9 mouse cellular contexts compared by ENCODE assay signal in genomic region chr13:21160657-21161590, GRCm38 (mm10). TPM values are rescaled to one million over a fixed set of nuclear protein-coding genes. Genes with fewer than 3 reads are reported as not detected.
DNase-seq lines count a peak whose midpoint lies in the region; ATAC-seq and TF ChIP-seq lines count a peak whose summit lies in the region.
"Had no signal": no experiment of that assay in that cellular context is flagged by ENCODE, and none has a peak within 500 bp of the region (broad histone marks: within the 10 kb centered on the region; RNA-seq: fewer than 3 reads in every experiment).

No protein-coding gene starts in this region.

- peak overlapping the region; percentile 66 for H3K9ac ChIP-seq in ES-Bruce4 (ENCODE audit: low read depth, poor library complexity, severe bottlenecking)
- no peak overlapping the region; the same call in 1 of the 2 replicates for H3K9ac ChIP-seq in forebrain, embryonic 14.5 days (ENCODE audit: low read length)
- H3K9ac ChIP-seq in neural tube, embryonic 15.5 days (replicated peaks): peak overlapping the region; percentile 48; the same call in 1 of the 2 replicates

- no peak for TF ChIP-seq POLR2A in ES-Bruce4 (IDR thresholded peaks at IDR 0.05; ENCODE audit: insufficient read depth, low read length)
- TF ChIP-seq POLR2A in lung, adult 2 months (IDR thresholded peaks at IDR 0.05; ENCODE audit: borderline replicate concordance, extremely low read depth, low read depth, low read length): no peak

- 0 out of 2 replicates have a peak, but pooled peaks have one; percentile 41 for TF ChIP-seq EP300 in ES-Bruce4 (IDR thresholded peaks at IDR 0.05; ENCODE audit: insufficient read depth, low read depth, low read length)

- H3K36me3 ChIP-seq in ES-Bruce4 (ENCODE audit: control insufficient read depth, insufficient read depth, low read length, poor library complexity, severe bottlenecking): no peaks in the 10 kb centered on the region
- H3K36me3 ChIP-seq in forebrain, embryonic 14.5 days (ENCODE audit: control insufficient read depth, insufficient read depth, low read length): no peaks in the 10 kb centered on the region
- H3K36me3 ChIP-seq in neural tube, embryonic 15.5 days: no peaks in the 10 kb centered on the region

- peak; percentile 86 for DNase-seq in cerebellum, adult 11 months
- peak; percentile 96 for DNase-seq in forebrain, embryonic 14.5 days (ENCODE audit: low spot score)
- DNase-seq in heart, postnatal 25 days (ENCODE audit: low spot score): peak; percentile 82
- peak; percentile 84 to 98 for DNase-seq in layer of hippocampus, adult 2 months (ENCODE audit: low spot score in 2 of 2)
- peak; percentile 94 for DNase-seq in lung, adult 2 months
- DNase-seq in testis, postnatal 14 days (ENCODE audit: low spot score): peak; percentile 80

- H3K27me3 ChIP-seq in ES-Bruce4 (ENCODE audit: control insufficient read depth, insufficient read depth, low read length, poor library complexity, severe bottlenecking): no peaks in the 10 kb centered on the region; the same call in 1 of the 2 replicates
- H3K27me3 ChIP-seq in forebrain, embryonic 14.5 days (replicated peaks; ENCODE audit: control insufficient read depth, insufficient read depth, low read length): no peaks in the 10 kb centered on the region
- H3K27me3 ChIP-seq in neural tube, embryonic 15.5 days (replicated peaks): peaks cover 4% of the 10 kb centered on the region

- peak overlapping the region; percentile 92 for H3K4me2 ChIP-seq in forebrain, embryonic 14.5 days (ENCODE audit: low read length)
- H3K4me2 ChIP-seq in neural tube, embryonic 15.5 days: peak overlapping the region; percentile 92

- H3K4me3 ChIP-seq in ES-Bruce4 (ENCODE audit: low read depth, low read length): peak overlapping the region; percentile 84
- peak overlapping the region; percentile 43 for H3K4me3 ChIP-seq in forebrain, embryonic 14.5 days (ENCODE audit: low read depth, low read length)
- peak overlapping the region; percentile 76 for H3K4me3 ChIP-seq in layer of hippocampus, adult 2 months
- H3K4me3 ChIP-seq in lung, adult 2 months (replicated peaks; ENCODE audit: extremely low read depth, low read depth, low read length): peak overlapping the region; percentile 72
- H3K4me3 ChIP-seq in neural tube, embryonic 15.5 days (replicated peaks): peak overlapping the region; percentile 71

- no peaks in the 10 kb centered on the region for H3K4me1 ChIP-seq in ES-Bruce4 (ENCODE audit: control insufficient read depth, insufficient read depth, low read length)
- peaks cover 5% of the 10 kb centered on the region; the same call in 1 of the 2 replicates for H3K4me1 ChIP-seq in forebrain, embryonic 14.5 days (ENCODE audit: control insufficient read depth, insufficient read depth, low read length)
- no peaks in the 10 kb centered on the region for H3K4me1 ChIP-seq in lung, adult 2 months (ENCODE audit: control insufficient read depth, insufficient read depth, low read length)
- H3K4me1 ChIP-seq in neural tube, embryonic 15.5 days: peaks cover 13% of the 10 kb centered on the region

- intact Hi-C loops in heart, postnatal 25 days (cut with DNase I): loop anchor here (10.0 kb wide), 1 partner anchor 784 kb away; the partner anchor contains the start of gene Zfp184

- peak; percentile 92 for ATAC-seq in forebrain, embryonic 14.5 days
- peak; percentile 92 for ATAC-seq in neural tube, embryonic 15.5 days (ENCODE audit: low FRiP score)

- H3K9me3 ChIP-seq in ES-Bruce4 (replicated peaks; ENCODE audit: control insufficient read depth, insufficient read depth, low read length, poor library complexity, severe bottlenecking): no peaks in the 10 kb centered on the region
- no peaks in the 10 kb centered on the region for H3K9me3 ChIP-seq in forebrain, embryonic 14.5 days (replicated peaks; ENCODE audit: control insufficient read depth, low read length)
- no peaks in the 10 kb centered on the region for H3K9me3 ChIP-seq in neural tube, embryonic 15.5 days (replicated peaks)

- WGBS in forebrain, embryonic 14.5 days: under 1% methylated on average over 32 of the region's 32 CpGs
- under 1% methylated on average over 32 of the region's 32 CpGs for WGBS in lung, adult 2 months
- WGBS in neural tube, embryonic 15.5 days: under 1% methylated on average over 32 of the region's 32 CpGs

- H3K27ac ChIP-seq in ES-Bruce4 (ENCODE audit: insufficient read depth, low read length): no peak overlapping the region
- H3K27ac ChIP-seq in forebrain, embryonic 14.5 days (ENCODE audit: low read depth, low read length): no peak overlapping the region
- peak overlapping the region; percentile 28; the same call in 1 of the 2 replicates for H3K27ac ChIP-seq in layer of hippocampus, adult 2 months
- peak overlapping the region; percentile 68; the same call in 1 of the 2 replicates for H3K27ac ChIP-seq in neural tube, embryonic 15.5 days (replicated peaks)

- no peak for TF ChIP-seq CTCF in ES-Bruce4 (IDR thresholded peaks at IDR 0.05; ENCODE audit: low read depth, low read length)
- no peak for TF ChIP-seq CTCF in layer of hippocampus, adult 2 months (conservative IDR thresholded peaks at IDR 0.05)
- no peak for TF ChIP-seq CTCF in lung, adult 2 months (IDR thresholded peaks at IDR 0.05; ENCODE audit: insufficient read depth, low read length)

RNA-seq across cellular contexts. Expression of gene Olfr1368, which starts 15.3 kb away (rescaled TPM):
- polyA plus RNA-seq in ES-Bruce4 (2011; ENCODE audit: insufficient read depth, insufficient read length, low read depth, missing spikeins): not detected in 2 replicates
- polyA plus RNA-seq in forebrain, embryonic 14.5 days (2014; fragmentation: Nextera tagmentation; extraction: Ambion mirVana): not detected in 2 replicates
- total RNA-seq in heart, postnatal 25 days (2021): not detected
- not detected for total RNA-seq in layer of hippocampus, adult 2 months (2021)
- not detected in 2 replicates for polyA plus RNA-seq in lung, adult 2 months (2012; rRNA removed)
- not detected in 2 replicates for polyA plus RNA-seq in neural tube, embryonic 15.5 days (2015; fragmentation: Nextera tagmentation; extraction: Ambion mirVana)
- polyA plus RNA-seq: large intestine, adult 2 months had no signal

RNA-seq across cellular contexts. Expression of gene Trim27, which starts 18.3 kb away (rescaled TPM):
- polyA plus RNA-seq in ES-Bruce4 (2011; ENCODE audit: insufficient read depth, insufficient read length, low read depth, missing spikeins): 117 and 128 TPM in 2 replicates
- 80.7 and 82.3 TPM in 2 replicates for polyA plus RNA-seq in forebrain, embryonic 14.5 days (2014; fragmentation: Nextera tagmentation; extraction: Ambion mirVana)
- total RNA-seq in heart, postnatal 25 days (2021): 10 to 100 TPM; 18.8 to 19.0 TPM
- total RNA-seq in layer of hippocampus, adult 2 months (2021): 10 to 100 TPM; 38.7 to 39.9 TPM
- 34.8 and 53.5 TPM in 2 replicates for polyA plus RNA-seq in lung, adult 2 months (2012; rRNA removed)
- 76.1 and 94.7 TPM in 2 replicates for polyA plus RNA-seq in neural tube, embryonic 15.5 days (2015; fragmentation: Nextera tagmentation; extraction: Ambion mirVana)

RNA-seq across cellular contexts. Expression of gene Olfr263, which starts 31.5 kb away (rescaled TPM):
- polyA plus RNA-seq in ES-Bruce4 (2011; ENCODE audit: insufficient read depth, insufficient read length, low read depth, missing spikeins): not detected in 2 replicates
- not detected in 2 replicates for polyA plus RNA-seq in forebrain, embryonic 14.5 days (2014; fragmentation: Nextera tagmentation; extraction: Ambion mirVana)
- total RNA-seq in heart, postnatal 25 days (2021): not detected
- total RNA-seq in layer of hippocampus, adult 2 months (2021): not detected
- polyA plus RNA-seq in lung, adult 2 months (2012; rRNA removed): not detected in 2 replicates
- polyA plus RNA-seq in neural tube, embryonic 15.5 days (2015; fragmentation: Nextera tagmentation; extraction: Ambion mirVana): not detected in 2 replicates
- polyA plus RNA-seq: large intestine, adult 2 months had no signal

RNA-seq across cellular contexts. Expression of gene Olfr1369-ps1, which starts 49.6 kb away (rescaled TPM):
- 0.27 TPM in 1 of 2 replicates, not detected in the other for polyA plus RNA-seq in ES-Bruce4 (2011; ENCODE audit: insufficient read depth, insufficient read length, low read depth, missing spikeins)
- polyA plus RNA-seq in forebrain, embryonic 14.5 days (2014; fragmentation: Nextera tagmentation; extraction: Ambion mirVana): not detected in 2 replicates
- total RNA-seq in heart, postnatal 25 days (2021): not detected
- not detected for total RNA-seq in layer of hippocampus, adult 2 months (2021)
- not detected in 2 replicates for polyA plus RNA-seq in lung, adult 2 months (2012; rRNA removed)
- polyA plus RNA-seq in neural tube, embryonic 15.5 days (2015; fragmentation: Nextera tagmentation; extraction: Ambion mirVana): 0.20 TPM in 1 of 2 replicates, not detected in the other
- polyA plus RNA-seq: large intestine, adult 2 months had no signal

Comparison
In these comparisons a context has a peak if more than half of its experiments do, and no peak if none do; other contexts are left out.
1. H3K27ac ChIP-seq: peak in layer of hippocampus, adult 2 months (single experiment) and neural tube, embryonic 15.5 days (single experiment); none in ES-Bruce4 (single experiment) and forebrain, embryonic 14.5 days (single experiment).
2. Peak in every context shown above with its lines, with median percentiles within 50 percentile points of each other: H3K4me3 ChIP-seq and DNase-seq.